Mouse (Mus musculus) CD4-positive, CD25-positive, alpha-beta regulatory T cell, adult 4 months (primary cell): ENCODE results near the gene Lrr1. TPM values are rescaled to one million over a fixed set of nuclear protein-coding genes. Genes with fewer than 3 reads are reported as not detected.
"Not testable (repeated sequence)": the region's sequence is repeated elsewhere in the genome, so short reads cannot be mapped to it uniquely, and the experiment has no call there.

Experiments
- ATAC-seq: one replicate; pipeline ENCODE4 v1.8.0; 2017
- polyA plus RNA-seq, 2 experiments: library from polyadenylated mRNA; unstranded; fragments of 100-300 nt; shearing (Covaris generic); gene quantifications; one replicate each; pipeline ENCODE4 v1.2.1; 2017

The Lrr1 gene
- under 1 TPM; 0.70 to 0.71 TPM for polyA plus RNA-seq

GRCm38 (mm10) chr12:69168461-69169106, at the start of gene Lrr1:
TSS of gene Lrr1 (plus strand) at chr12:69168814.
- ATAC-seq = peak; percentile 87

DNA sequence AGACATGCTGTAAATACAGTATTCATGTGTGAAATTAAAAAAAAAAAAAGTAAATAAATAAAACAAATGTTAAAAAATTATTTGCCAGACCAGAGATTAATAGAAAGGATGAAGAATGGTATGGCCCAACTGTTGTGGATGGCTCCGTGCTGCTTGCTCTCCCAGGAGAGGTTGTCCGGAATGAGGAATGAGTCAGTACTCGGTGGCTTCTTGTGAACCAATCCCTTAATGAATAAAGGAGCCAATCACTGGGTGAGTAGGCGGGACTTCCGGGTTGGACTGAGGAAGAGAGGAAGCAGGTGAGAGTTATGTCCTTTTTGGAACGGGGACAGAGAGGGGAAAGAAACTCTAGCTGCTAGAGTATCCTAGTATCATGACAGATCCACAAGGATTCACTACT, 48.7 kb upstream of the Lrr1 start:
- no peak for ATAC-seq

- ATAC-seq = no peak
Measured at GRCm38 (mm10) chr12:69122801-69123200, 45.8 kb upstream of the Lrr1 start.

GRCm38 (mm10) chr12:69125066-69125465, 43.5 kb upstream of the Lrr1 start:
- no peak for ATAC-seq

DNA sequence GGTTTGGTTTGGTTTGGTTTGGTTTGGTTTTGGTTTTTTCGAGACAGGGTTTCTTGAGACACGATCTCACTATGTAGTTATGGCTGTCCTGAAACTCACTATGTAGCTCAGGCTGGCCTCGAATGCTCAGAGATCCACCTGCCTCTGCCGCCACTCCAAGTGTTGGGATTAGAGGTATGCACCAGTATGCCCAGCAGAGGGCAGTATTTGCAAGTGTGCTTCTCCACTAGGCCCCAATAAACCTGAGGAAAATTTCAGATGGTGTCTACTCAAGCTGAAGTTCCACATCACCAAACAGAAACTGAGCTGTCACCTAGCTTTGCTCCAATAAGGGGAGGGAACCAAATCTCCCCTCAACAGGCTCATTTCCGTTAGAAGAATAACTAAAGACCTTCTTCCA, 41.4 kb upstream of the Lrr1 start:
- peak; percentile 77 for ATAC-seq

DNA sequence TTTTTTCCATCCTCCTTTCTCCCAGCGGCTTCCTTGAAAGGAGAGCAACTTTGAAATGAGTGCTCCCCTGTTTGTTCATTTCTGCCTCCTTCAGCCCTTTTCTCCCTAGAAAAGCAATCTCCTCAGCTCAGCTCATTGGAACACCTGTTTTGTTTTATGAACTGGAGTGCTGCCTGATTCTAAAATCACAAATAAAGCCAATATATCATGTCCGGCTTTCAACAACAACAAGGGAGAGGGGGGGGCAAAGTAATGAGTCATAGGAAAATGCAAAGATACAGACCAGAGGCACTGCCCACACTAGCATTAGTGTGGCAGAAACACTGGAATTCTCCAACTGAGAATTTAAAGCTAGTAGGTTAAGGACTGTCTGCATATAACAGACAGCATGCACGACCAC, 41.0 kb upstream of the Lrr1 start:
- no peak for ATAC-seq

DNA sequence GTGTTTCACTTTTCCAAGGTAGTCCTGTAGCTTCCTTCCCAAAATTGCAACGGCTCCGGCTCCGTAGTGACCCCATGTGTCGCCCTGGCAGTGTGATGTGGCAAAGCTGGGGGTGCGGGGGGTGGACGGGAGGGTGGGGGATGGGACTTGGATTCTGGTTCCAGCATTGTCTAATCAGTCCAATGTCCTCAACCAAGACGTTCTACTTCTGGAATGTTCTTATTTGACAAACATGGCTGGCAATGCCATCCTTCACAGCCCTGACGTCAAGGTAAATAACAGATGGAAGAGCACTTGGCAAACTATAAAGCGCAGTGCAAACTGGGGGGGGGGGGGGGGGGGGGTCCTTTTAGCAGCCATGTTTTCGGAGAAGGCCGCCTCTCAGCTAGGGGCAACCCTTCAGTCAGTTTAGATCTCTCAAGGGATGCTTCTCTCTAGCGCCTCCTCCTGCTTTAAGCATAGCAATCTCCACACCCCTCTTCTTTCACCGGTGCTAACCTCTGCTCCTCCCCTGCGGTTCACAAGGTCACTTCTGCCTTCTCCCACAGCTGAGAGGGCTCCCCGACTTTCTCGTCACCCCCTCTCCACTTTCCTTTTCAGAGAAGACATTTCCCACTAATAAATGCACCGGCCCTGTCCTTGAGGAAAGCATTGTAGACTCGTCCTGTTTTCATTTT, 38.8 kb upstream of the Lrr1 start:
- peak; percentile 24 for ATAC-seq

- peak; percentile 42 for ATAC-seq
Measured at GRCm38 (mm10) chr12:69130486-69130885, 38.1 kb upstream of the Lrr1 start.

DNA sequence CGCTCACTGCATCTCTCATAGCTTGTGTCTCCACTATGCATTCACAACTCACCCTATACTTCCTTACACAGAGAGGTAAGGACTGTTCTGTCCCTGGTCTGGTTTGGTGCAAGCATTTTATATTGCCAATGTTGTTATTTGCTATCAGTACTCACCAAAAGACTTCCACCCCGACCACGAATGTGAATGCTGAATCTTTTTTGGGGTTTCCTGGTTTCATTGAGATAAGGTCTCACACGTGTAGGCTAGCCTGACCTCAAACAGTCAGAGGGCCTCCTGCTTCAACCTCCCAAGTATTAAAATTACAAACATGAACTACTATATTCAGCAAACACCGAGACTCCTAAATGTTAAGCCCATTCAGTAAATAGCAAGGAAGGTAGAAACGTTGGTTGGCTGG, 37.3 kb upstream of the Lrr1 start:
- ATAC-seq = no peak

DNA sequence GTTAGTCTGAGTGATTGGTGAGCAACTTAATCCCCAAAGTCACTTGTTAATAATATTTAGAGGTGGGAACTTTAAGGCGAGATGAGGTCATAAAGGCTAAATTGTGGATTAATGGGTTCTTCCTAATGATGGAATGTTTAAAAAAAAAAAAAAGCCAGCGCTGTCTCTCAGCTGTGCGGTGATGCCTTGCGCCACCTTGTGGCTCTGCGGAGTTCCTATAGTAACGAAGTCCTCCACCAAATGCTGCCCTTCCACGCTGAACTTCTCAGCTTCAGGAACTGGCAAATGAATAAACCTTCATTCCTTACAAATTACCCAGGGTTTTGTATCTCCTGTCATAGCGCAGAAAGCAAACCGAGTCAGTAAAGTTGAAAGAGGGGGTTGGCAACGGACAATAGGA, 36.6 kb upstream of the Lrr1 start:
- peak; percentile 57 for ATAC-seq

- ATAC-seq = no peak
Measured at GRCm38 (mm10) chr12:69139201-69139600, 29.4 kb upstream of the Lrr1 start.

DNA sequence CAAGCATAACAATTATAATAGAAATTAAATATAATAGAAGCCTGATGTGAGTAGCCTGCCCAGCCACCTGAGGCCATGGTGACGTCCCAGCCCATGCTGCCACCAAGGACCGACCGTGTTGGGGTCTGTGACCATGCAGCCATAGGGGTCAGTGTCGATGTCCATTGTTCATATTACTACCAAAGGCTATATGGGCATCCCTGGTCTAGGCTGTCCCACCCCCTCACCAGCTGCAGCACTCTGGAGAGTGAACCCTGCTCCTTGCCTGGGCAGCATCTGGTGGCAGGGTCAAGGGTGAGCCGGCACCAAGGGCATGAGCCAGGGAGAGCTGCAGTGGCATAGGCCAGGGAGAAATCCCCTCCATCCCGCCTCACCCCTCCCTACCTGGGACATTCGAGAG, 28.8 kb upstream of the Lrr1 start:
- ATAC-seq = no peak

GRCm38 (mm10) chr12:69143460-69143859, 25.2 kb upstream of the Lrr1 start:
- ATAC-seq = no peak

GRCm38 (mm10) chr12:69147166-69147735, 21.4 kb upstream of the Lrr1 start:
- no peak for ATAC-seq

DNA sequence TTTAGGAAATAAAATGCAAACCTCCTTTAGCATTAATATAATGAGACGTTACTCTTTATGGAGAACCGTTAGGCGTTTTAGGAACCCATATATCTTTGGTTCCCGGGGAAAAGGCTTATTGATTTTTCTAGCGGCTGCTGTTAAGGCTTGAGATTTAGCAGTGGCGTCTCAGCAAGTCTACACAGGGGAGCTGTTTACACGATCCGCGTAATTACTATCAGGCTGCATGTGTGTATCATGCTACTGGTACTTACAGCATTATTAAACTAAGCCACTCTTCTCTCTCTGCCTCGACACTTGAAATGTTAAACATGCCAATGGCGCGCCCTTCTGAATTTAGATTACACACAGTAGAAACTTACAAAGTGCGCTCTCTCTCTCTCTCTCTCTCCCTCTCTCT, 18.6 kb upstream of the Lrr1 start:
- ATAC-seq = no peak

DNA sequence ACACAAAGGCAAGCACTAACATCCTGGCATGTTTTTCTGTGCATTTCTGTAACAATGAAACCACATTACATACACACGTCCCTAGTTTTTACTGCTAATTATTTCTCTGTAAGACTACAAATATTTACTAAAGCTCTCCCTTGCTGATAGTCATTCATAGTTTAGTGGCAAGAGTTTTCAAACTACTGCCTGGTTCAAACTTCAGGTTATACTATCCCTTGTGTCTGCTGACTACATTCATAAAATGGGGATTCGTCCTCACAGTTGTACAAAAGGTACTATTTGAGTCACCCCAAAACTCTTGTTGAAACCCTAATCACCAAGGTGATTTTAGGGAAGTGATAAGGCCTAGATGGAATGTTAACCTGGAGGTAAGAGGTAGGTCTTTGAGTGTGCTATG, 12.7 kb upstream of the Lrr1 start:
- no peak for ATAC-seq

DNA sequence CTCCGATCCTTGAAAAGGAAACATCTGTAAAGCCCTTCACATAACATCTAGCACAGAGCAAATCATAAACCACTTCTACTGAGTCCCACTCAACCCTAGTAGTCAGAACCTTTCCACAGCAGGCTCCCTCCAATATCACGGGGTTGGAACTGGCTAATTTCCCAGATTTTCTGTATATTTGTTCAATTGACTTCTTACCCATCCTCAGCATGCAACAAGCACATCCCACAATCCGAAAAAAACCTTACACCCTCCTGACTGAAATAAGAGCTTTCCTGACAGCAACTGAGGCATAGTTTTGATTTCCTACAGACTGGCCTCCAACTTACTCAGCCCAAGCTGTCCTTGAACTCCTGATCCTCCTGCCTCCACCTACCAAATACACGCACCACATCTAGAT, 12.2 kb upstream of the Lrr1 start:
- ATAC-seq = no peak

- no peak for ATAC-seq
Measured at GRCm38 (mm10) chr12:69157107-69157506, 11.5 kb upstream of the Lrr1 start.

GRCm38 (mm10) chr12:69158366-69158764, 10.2 kb upstream of the Lrr1 start:
- ATAC-seq = peak; percentile 5

DNA sequence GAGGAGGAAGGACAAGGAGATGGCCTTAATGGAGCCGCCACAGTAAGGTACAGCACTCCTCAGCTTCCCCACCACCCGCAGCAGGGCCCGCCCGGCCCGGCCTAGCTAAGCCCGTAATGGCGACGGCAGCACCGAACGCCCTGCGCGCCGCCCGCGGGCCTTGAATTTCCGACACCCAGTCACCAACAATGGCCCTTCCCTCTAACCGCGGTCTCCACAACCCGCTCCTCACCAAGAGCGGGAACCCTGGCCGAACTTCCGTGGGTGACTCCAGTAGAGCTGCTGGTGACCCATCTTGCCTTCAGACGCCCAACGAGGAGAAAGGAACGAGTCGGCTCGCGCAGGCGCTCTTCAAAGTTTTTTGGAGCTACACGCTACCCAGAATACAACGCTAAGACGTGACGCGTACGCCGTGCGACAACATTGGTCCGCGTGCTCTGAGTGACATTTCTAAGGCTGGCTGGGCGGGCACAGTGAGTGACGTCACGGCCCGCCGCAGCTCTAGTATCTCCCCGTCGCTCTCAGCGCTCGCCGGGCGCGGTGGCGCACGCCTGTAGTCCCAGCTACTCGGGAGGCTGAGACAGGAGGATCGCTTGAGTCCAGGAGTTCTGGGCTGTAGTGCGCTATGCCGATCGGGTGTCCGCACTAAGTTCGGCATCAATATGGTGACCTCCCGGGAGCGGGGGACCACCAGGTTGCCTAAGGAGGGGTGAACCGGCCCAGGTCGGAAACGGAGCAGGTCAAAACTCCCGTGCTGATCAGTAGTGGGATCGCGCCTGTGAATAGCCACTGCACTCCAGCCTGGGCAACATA, 9.6 kb upstream of the Lrr1 start, which contains the start of gene Rps29:
TSS of gene Rps29 (minus strand) at position 422 of the 813 bp plus-strand sequence.
- ATAC-seq = peak; percentile 94

GRCm38 (mm10) chr12:69159578-69159940, 9.1 kb upstream of the Lrr1 start:
- ATAC-seq = peak; percentile 48

- ATAC-seq = not testable (repeated sequence)
Measured at GRCm38 (mm10) chr12:69160677-69161076, 7.9 kb upstream of the Lrr1 start.

DNA sequence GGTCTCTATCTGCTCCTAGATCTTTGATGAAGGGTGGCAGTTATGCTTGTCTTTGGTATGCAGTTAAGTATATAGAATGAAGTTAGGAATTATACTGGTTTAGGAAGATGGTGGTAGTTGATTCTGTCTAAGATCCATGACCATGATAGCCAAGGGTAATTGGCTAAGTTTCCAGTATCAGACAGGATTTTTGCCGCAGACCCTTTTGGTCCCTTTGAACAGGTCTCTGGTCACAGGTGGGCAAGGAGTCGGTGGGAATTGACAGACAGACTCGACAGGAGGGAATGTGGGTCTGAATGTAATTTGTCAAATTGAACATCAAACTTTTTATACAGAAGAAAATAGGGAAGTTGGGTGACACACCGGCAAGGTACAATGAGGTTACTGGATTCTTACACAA, 5.0 kb upstream of the Lrr1 start:
- ATAC-seq = not testable (repeated sequence)
